Mouse (Mus musculus) C2C12 (cell line): ENCODE measurements around the gene Olfr1028. TPM values are rescaled to one million over a fixed set of nuclear protein-coding genes. Genes with fewer than 3 reads are reported as not detected.

Source experiments
- H3K27me3 ChIP-seq: one replicate; pipeline ENCODE4 v1.6.1; 2011; ENCODE audit not compliant: control insufficient read depth, insufficient read depth, insufficient read length
- H3K36me3 ChIP-seq: one replicate; pipeline ENCODE4 v1.6.1; 2011; ENCODE audit not compliant: control insufficient read depth, insufficient read depth
- H3K4me3 ChIP-seq: one replicate; pipeline ENCODE4 v1.5.1; 2011; ENCODE audit warnings: mild to moderate bottlenecking, control low read depth; ENCODE audit not compliant: poor library complexity, insufficient read depth, severe bottlenecking
- H3K79me2 ChIP-seq: one replicate; pipeline ENCODE4 v1.6.1; 2011; ENCODE audit not compliant: control insufficient read depth, insufficient read depth
- H3K79me3 ChIP-seq: one replicate; pipeline ENCODE4 v1.6.1; 2011; ENCODE audit warnings: low read depth, control low read depth
- H3ac ChIP-seq: one replicate; pipeline ENCODE3; 2011; ENCODE audit warnings: low read depth; ENCODE audit not compliant: control insufficient read depth, insufficient read length
- CEBPB ChIP-seq: IDR thresholded peaks from one replicate; pipeline ENCODE4 v1.6.1; 2011; ENCODE audit warnings: low read depth, mild to moderate bottlenecking, control low read depth, moderate library complexity
- CTCF ChIP-seq: IDR thresholded peaks from one replicate; pipeline ENCODE4 v1.5.1; 2011; ENCODE audit not compliant: control insufficient read depth, insufficient read depth, insufficient read length
- FOSL1 ChIP-seq: IDR thresholded peaks from one replicate; pipeline ENCODE4 v1.8.0; 2011; ENCODE audit warnings: mild to moderate bottlenecking, low read length; ENCODE audit not compliant: poor library complexity, insufficient read depth, severe bottlenecking
- MAX ChIP-seq: IDR thresholded peaks from one replicate; pipeline ENCODE4 v1.6.1; 2011; ENCODE audit warnings: mild to moderate bottlenecking, control low read depth
- MYOD1 ChIP-seq: IDR thresholded peaks from one replicate; pipeline ENCODE4 v1.6.1; 2011; ENCODE audit warnings: low read depth; ENCODE audit not compliant: control insufficient read depth, insufficient read length
- MYOG ChIP-seq: IDR thresholded peaks from one replicate; pipeline ENCODE4 v1.6.1; 2011; ENCODE audit not compliant: control insufficient read depth, insufficient read length; ENCODE audit errors: extremely low read depth
- USF1 ChIP-seq: IDR thresholded peaks from one replicate; pipeline ENCODE4 v1.6.1; 2011; ENCODE audit warnings: low read depth, mild to moderate bottlenecking, control low read depth, moderate library complexity
- long read RNA-seq, 2 experiments: library from polyadenylated mRNA; unstranded; transcript quantifications; one replicate each; pipeline ENCODE4 v2.0.0; 2019 to 2020
- polyA plus RNA-seq: library from polyadenylated mRNA; unstranded; fragments of >200 nt; fragmentation: generic; extraction: Trizol; gene quantifications from one replicate; pipeline ENCODE4 v1.2.1, GENCODE M21; 2012; ENCODE audit warnings: missing spikeins

The Olfr1028 gene
- not detected for polyA plus RNA-seq
- long read RNA-seq, experiment 1: 0 reads
- long read RNA-seq, experiment 2: 0 reads

GRCm38 (mm10) chr2:85950137-85950536 lies at the start of gene Olfr1028:
Olfr1028 (plus strand) TSS chr2:85950437.
- Histone ChIP-seq H3K79me3 (no peaks in the 10 kb centered on the region), H3K4me3 (no peak within 1 kb of the TSS), H3K27me3 (no peaks in the 10 kb centered on the region), H3ac (no peak within 1 kb of the TSS), H3K36me3 (no peaks in the 10 kb centered on the region), H3K79me2 (no peaks in the 10 kb centered on the region)
- TF ChIP-seq MYOD1 (no peak), USF1 (no peak), MYOG (no peak), MAX (no peak), CEBPB (no peak), FOSL1 (no peak), CTCF (no peak)

DNA sequence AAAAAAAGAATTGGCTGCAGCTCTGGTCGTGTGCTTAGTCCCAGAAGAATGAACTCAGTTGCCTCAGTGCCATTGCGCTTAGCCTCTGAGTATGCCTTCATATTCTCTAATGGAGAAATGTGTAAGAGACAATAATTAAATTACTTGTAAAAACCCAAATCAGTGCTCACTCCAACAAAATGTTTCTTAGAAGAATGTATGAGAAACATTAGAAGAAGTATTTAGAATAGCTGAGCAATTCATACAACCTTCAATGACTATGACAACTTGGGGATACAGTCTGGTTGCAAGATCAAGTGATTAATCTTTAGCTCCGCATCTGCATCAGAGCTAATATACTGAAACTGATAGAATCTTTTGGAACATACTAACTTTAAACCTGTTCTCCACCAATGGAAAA lies 45.3 kb upstream of the Olfr1028 start, which contains the start of gene Olfr1024:
Gene Olfr1024, minus strand, starts transcription at position 101 of the 400 bp plus-strand sequence.
- Histone ChIP-seq H3K27me3 (no peaks in the 10 kb centered on the region), H3K79me2 (no peaks in the 10 kb centered on the region), H3K4me3 (no peak within 1 kb of the TSS), H3K36me3 (no peaks in the 10 kb centered on the region), H3K79me3 (no peaks in the 10 kb centered on the region), H3ac (no peak within 1 kb of the TSS)
- TF ChIP-seq MAX (no peak), CEBPB (no peak), USF1 (no peak), CTCF (no peak), MYOG (no peak), FOSL1 (no peak), MYOD1 (no peak)

GRCm38 (mm10) chr2:85913197-85913596 lies 37.0 kb upstream of the Olfr1028 start:
- H3K36me3 ChIP-seq: no peaks in the 10 kb centered on the region
- H3K79me2 ChIP-seq: no peaks in the 10 kb centered on the region
- H3K27me3 ChIP-seq: no peaks in the 10 kb centered on the region
- H3ac ChIP-seq: no peak overlapping the region
- no peak overlapping the region for H3K4me3 ChIP-seq
- no peaks in the 10 kb centered on the region for H3K79me3 ChIP-seq
- TF ChIP-seq MAX: no peak
- TF ChIP-seq CTCF: no peak
- no peak for TF ChIP-seq MYOD1
- no peak for TF ChIP-seq MYOG
- TF ChIP-seq FOSL1: no peak

DNA sequence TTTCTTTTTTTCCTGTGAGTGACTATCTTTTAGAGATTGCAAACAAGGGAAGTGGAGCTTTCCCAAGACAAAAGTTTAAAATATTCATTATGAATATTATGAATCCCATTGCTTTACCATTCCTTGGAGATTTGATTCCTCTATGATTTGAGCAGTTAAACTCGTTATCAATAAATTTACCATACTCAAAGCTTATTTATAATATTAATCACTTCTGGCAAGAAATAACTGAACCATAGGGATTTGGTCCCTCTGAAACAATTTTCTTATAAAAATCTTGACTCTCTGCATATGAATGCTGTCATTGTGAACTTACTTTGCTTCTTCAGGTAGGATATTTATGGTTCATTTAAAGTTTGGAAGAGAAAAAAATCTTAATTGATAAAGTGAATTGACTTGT lies 35.3 kb upstream of the Olfr1028 start, which contains the start of gene Olfr1025-ps1:
Gene Olfr1025-ps1, plus strand, starts transcription at position 301 of the 400 bp plus-strand sequence.
- Histone ChIP-seq H3ac (no peak within 1 kb of the TSS), H3K27me3 (no peaks in the 10 kb centered on the region), H3K79me2 (no peaks in the 10 kb centered on the region), H3K79me3 (no peaks in the 10 kb centered on the region), H3K4me3 (no peak within 1 kb of the TSS), H3K36me3 (no peaks in the 10 kb centered on the region)
- no peak for TF ChIP-seq USF1
- TF ChIP-seq MYOG: no peak
- no peak for TF ChIP-seq FOSL1

- no peak for TF ChIP-seq CEBPB
- no peak for TF ChIP-seq MAX
- TF ChIP-seq USF1: no peak
- TF ChIP-seq MYOG: no peak
- no peak for TF ChIP-seq CTCF
- no peak for TF ChIP-seq MYOD1
- no peak for TF ChIP-seq FOSL1
- Histone ChIP-seq H3K4me3 (no peak within 1 kb of the TSS), H3K79me3 (no peaks in the 10 kb centered on the region), H3K27me3 (no peaks in the 10 kb centered on the region), H3ac (no peak within 1 kb of the TSS), H3K36me3 (no peaks in the 10 kb centered on the region), H3K79me2 (no peaks in the 10 kb centered on the region)
Measured at GRCm38 (mm10) chr2:85921258-85921657, 29.0 kb upstream of the Olfr1028 start, which contains the start of gene Olfr1026. Olfr1026 (plus strand) TSS chr2:85921558.

DNA sequence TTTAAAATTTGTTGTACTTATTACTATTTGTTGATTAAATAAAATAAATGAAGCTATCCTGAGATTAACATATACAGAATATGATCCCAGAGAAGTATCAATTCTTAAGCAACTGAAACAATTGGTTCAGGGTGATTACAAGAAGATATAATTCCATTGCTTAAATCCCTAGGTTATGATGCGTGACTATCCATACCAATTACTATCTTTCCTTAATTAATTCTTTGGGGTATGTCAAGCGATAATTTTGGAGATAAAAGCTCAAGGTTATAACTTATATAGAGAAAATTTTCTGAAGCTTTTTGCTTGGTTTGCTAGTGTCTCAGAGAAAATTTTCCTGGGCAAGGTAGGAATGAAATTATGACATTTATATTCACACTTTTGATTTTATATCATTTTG lies 23.4 kb downstream of the Olfr1028 start, which contains the start of gene Olfr1029:
Gene Olfr1029, plus strand, starts transcription at position 301 of the 400 bp plus-strand sequence.
- no peaks in the 10 kb centered on the region for H3K27me3 ChIP-seq
- TF ChIP-seq CEBPB: no peak
- TF ChIP-seq MYOD1: no peak
- TF ChIP-seq MAX: no peak
- no peak for TF ChIP-seq CTCF
- no peak for TF ChIP-seq MYOG
- H3K79me3 ChIP-seq: no peaks in the 10 kb centered on the region
- no peaks in the 10 kb centered on the region for H3K79me2 ChIP-seq
- no peak within 1 kb of the TSS for H3K4me3 ChIP-seq
- H3ac ChIP-seq: no peak within 1 kb of the TSS
- no peaks in the 10 kb centered on the region for H3K36me3 ChIP-seq
